Mouse (Mus musculus): Measurements from ENCODE around the gene Ciart.

DNA sequence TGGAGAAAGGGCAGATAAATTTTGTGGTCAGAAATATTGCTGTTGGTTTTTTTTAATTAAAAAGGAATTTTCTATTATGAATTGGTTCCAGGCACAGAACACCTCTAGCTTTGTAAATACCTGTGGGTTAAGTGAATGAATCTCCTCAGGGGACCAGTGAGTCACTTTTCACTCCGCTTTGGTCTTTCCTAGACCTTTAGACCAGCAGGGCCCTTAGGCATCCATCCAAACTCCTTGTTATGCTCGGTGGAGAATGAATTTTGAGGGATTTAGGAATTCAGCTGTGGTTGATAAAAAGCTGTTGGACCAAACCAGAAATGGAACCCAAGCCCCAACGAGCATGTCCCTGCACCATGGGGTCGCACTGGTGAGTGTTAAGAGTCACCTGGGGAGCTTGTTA is 25.6 kb upstream of the Ciart start:
- no peak for TF ChIP-seq CTCF (IDR thresholded peaks at IDR 0.05; ENCODE audit: control insufficient read depth, insufficient read depth, insufficient replicate concordance, low read depth, low read length)
- no peak for TF ChIP-seq POLR2A (IDR thresholded peaks at IDR 0.05; ENCODE audit: control insufficient read depth, low read depth, low read length)

All from testis, adult 2 months (tissue).